Mouse (Mus musculus) heart, postnatal 0 days (tissue): Measurements from ENCODE around the gene Nfia. TPM values are rescaled to one million over a fixed set of nuclear protein-coding genes. Genes with fewer than 3 reads are reported as not detected.

Experiments
- ATAC-seq: fragments of 200-750 bp; cut with Nextera tagmentation; 2 replicates; pipeline ENCODE4 v1.8.0; 2017; ENCODE audit warnings: low read depth, moderate number of reproducible peaks, moderate library complexity; ENCODE audit not compliant: insufficient read depth
- DNase-seq: peaks from one replicate; pipeline ENCODE4 v3.0.0-alpha.2; 2016; ENCODE audit warnings: low spot score
- H3K27ac ChIP-seq: fragments of 300-500 bp; sonication (generic); 2 replicates; pipeline ENCODE4 v1.5.1; 2014; ENCODE audit warnings: low read depth, mild to moderate bottlenecking
- H3K27me3 ChIP-seq: fragments of 300-500 bp; sonication (generic); 2 replicates; pipeline ENCODE4 v1.6.1; 2014; ENCODE audit warnings: low read length, mixed read lengths; ENCODE audit not compliant: control insufficient read depth, insufficient read depth
- H3K36me3 ChIP-seq: fragments of 300-500 bp; sonication (generic); replicated peaks from 2 replicates; pipeline ENCODE4 v1.6.1; 2014; ENCODE audit warnings: low read length, mixed read lengths; ENCODE audit not compliant: control insufficient read depth, insufficient read depth
- H3K4me1 ChIP-seq: fragments of 300-500 bp; sonication (generic); 2 replicates; pipeline ENCODE4 v1.6.1; 2014; ENCODE audit warnings: antibody characterized with exemption; ENCODE audit not compliant: control insufficient read depth, insufficient read depth
- H3K4me2 ChIP-seq: fragments of 300-500 bp; sonication (generic); 2 replicates; pipeline ENCODE4 v1.6.1; 2014; ENCODE audit warnings: low read depth, mild to moderate bottlenecking, low read length, moderate library complexity
- H3K4me3 ChIP-seq: fragments of 300-500 bp; sonication (generic); 2 replicates; pipeline ENCODE4 v1.5.1; 2014; ENCODE audit warnings: low read depth, low read length
- H3K9ac ChIP-seq: fragments of 300-500 bp; sonication (generic); replicated peaks from 2 replicates; pipeline ENCODE4 v1.6.1; 2014; ENCODE audit warnings: low read depth, low read length, mixed read lengths
- H3K9me3 ChIP-seq: fragments of 300-500 bp; sonication (generic); replicated peaks from 2 replicates; pipeline ENCODE4 v1.6.1; 2016; ENCODE audit warnings: low read length; ENCODE audit not compliant: control insufficient read depth
- CTCF ChIP-seq: IDR thresholded peaks from 2 replicates; pipeline ENCODE4 v1.5.1; 2016; ENCODE audit warnings: antibody characterized with exemption, control low read depth, low read depth
- EP300 ChIP-seq: IDR thresholded peaks from 2 replicates; pipeline ENCODE4 v1.6.1; 2016; ENCODE audit warnings: antibody characterized with exemption, low read depth
- WGBS: fragments of 180-500 bp; shearing (Covaris S2); extraction: QIAGEN DNeasy Blood & Tissue Kit; methylation state at CpG from one replicate; pipeline ENCODE4 v1.1.7; 2014; 5-methylcytosine and 5-hydroxymethylcytosine counted together
- polyA plus RNA-seq: library from polyadenylated mRNA; unstranded; fragments of >200 nt; fragmentation: Nextera tagmentation; extraction: Ambion mirVana; gene quantifications from 2 replicates; pipeline ENCODE4 v1.2.1, GENCODE M21; 2015
- total RNA-seq: library from RNA; depleted of rRNA; stranded (reverse); fragments of >200 nt; gene quantifications from 2 replicates; pipeline ENCODE4 v1.2.3, GENCODE M21; 2014; ENCODE audit warnings: low replicate concordance

Nfia gene
- total and polyA plus RNA-seq, 2 experiments from 2014 or later: 53.8 to 114 TPM

DNA sequence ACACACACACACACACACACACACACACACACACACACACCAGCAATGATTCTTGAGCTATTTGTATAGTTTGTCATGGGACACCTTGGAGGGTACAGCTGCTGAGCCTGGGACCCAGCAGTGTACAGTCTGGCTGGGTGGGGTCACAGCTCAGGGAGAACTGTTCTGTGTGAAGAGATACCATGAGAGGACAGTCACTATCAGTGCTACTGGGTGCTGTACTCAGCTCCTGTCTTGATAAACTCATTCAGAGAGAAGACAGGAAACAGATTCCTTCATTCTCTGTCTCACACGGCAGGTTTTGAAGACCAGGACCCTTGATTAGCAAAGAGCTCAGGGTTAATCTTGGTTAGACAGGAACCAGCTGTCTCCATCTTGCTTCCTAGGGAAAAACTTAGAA, 326.1 kb downstream of the Nfia start:
- Histone ChIP-seq H3K36me3 (peaks cover 5% of the 10 kb centered on the region; the same call in 1 of the 2 replicates), H3K27me3 (no peaks in the 10 kb centered on the region), H3K4me1 (peaks cover 28% of the 10 kb centered on the region), H3K9me3 (no peaks in the 10 kb centered on the region), H3K4me3 (no peak overlapping the region), H3K9ac (no peak overlapping the region), H3K4me2 (no peak overlapping the region), H3K27ac (no peak overlapping the region)
- no peak for ATAC-seq
- DNase-seq: no peak
- TF ChIP-seq EP300 (no peak), CTCF (no peak)
- WGBS: 4% methylated on average over 1 of the region's 1 CpGs

DNA sequence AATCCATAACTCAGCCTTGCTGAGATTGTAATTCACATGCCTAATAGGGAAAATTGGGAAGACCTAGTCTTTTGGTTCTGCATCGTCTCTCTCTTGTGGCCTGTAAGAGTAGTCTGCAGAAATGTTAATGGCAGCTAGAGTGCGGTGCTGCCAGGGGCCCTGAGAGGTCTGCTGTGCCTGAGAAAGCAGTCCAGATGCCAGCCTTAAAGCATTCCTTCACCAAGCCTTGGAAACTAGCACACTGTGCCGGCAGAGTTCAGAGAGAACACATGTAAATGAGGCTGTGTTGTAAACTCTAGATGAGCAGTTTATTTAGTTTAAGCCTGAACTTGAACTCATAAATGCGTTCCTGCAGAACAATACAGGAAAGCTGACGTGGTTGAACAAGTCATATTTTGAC, 326.9 kb downstream of the Nfia start:
- Histone ChIP-seq H3K9ac (no peak overlapping the region), H3K4me3 (no peak overlapping the region), H3K9me3 (no peaks in the 10 kb centered on the region), H3K27me3 (no peaks in the 10 kb centered on the region), H3K4me2 (no peak overlapping the region), H3K27ac (0 out of 2 replicates have a peak overlapping the region, but pooled peaks have one; percentile 6), H3K36me3 (peaks cover 5% of the 10 kb centered on the region; the same call in 1 of the 2 replicates), H3K4me1 (peaks cover 27% of the 10 kb centered on the region)
- no peak for DNase-seq
- 69% methylated on average over 5 of the region's 5 CpGs for WGBS
- ATAC-seq: no peak
- TF ChIP-seq CTCF (no peak), EP300 (no peak)

- H3K27ac ChIP-seq: peak overlapping the region; percentile 75
- no peaks in the 10 kb centered on the region for H3K9me3 ChIP-seq
- H3K27me3 ChIP-seq: no peaks in the 10 kb centered on the region
- 33% methylated on average over 10 of the region's 10 CpGs for WGBS
- ATAC-seq (peak; percentile 56), DNase-seq (no peak)
- peak overlapping the region; percentile 32; the same call in 1 of the 2 replicates for H3K9ac ChIP-seq
- no peak for TF ChIP-seq CTCF
- no peak for TF ChIP-seq EP300
- H3K4me2 ChIP-seq: 0 out of 2 replicates have a peak overlapping the region, but pooled peaks have one; percentile 15
- peaks cover 5% of the 10 kb centered on the region; the same call in 1 of the 2 replicates for H3K36me3 ChIP-seq
- H3K4me1 ChIP-seq: peaks cover 36% of the 10 kb centered on the region
- H3K4me3 ChIP-seq: no peak overlapping the region
Measured at GRCm38 (mm10) chr4:98101153-98102096, 328.9 kb downstream of the Nfia start.

GRCm38 (mm10) chr4:98102625-98103336, 330.2 kb downstream of the Nfia start:
- Histone ChIP-seq H3K9me3 (no peaks in the 10 kb centered on the region), H3K4me1 (peaks cover 42% of the 10 kb centered on the region), H3K9ac (no peak overlapping the region), H3K4me2 (no peak overlapping the region), H3K27ac (peak overlapping the region; percentile 7; the same call in 1 of the 2 replicates), H3K36me3 (no peaks in the 10 kb centered on the region), H3K27me3 (no peaks in the 10 kb centered on the region), H3K4me3 (no peak overlapping the region)
- WGBS: 70% methylated on average over 24 of the region's 24 CpGs
- TF ChIP-seq EP300: no peak
- TF ChIP-seq CTCF: no peak
- no peak for ATAC-seq
- no peak for DNase-seq

DNA sequence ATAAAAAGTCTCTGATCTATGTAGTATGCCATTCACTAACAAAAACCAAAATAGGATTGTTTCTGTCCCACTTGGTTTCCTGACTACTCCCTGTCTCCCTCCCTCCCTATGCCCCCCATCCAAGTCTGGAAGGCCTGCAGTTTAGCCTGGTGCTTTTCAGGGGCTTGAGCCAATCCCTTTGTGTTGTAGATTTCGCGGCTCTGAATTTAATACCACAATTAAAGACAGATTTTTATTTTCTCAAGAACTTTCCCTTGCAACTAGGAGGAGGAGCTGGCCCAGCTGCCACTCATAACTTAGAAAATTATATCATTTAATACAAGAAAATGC, 330.8 kb downstream of the Nfia start:
- Histone ChIP-seq H3K9ac (no peak overlapping the region), H3K36me3 (no peaks in the 10 kb centered on the region), H3K4me1 (peaks cover 45% of the 10 kb centered on the region), H3K27me3 (no peaks in the 10 kb centered on the region), H3K9me3 (no peaks in the 10 kb centered on the region), H3K4me2 (no peak overlapping the region), H3K4me3 (no peak overlapping the region), H3K27ac (peak overlapping the region; percentile 7; the same call in 1 of the 2 replicates)
- no peak for ATAC-seq
- no peak for DNase-seq
- 70% methylated on average over 2 of the region's 2 CpGs for WGBS
- TF ChIP-seq EP300: no peak
- TF ChIP-seq CTCF: no peak
